Mouse (Mus musculus) right cerebral cortex, postnatal 14 days (tissue): ENCODE data around the gene Nt5c3b.

ENCODE experiments used
- DNase-seq: peaks from one replicate; pipeline ENCODE4 v3.0.0; 2022

Nt5c3b gene

GRCm38 (mm10) chr11:100375127-100375526 is 66.5 kb downstream of the Nt5c3b start:
- no peak for DNase-seq
